Mouse (Mus musculus) adrenal gland, postnatal 14 days (tissue): ENCODE results near the gene Pafah1b3. TPM values are rescaled to one million over a fixed set of nuclear protein-coding genes. Genes with fewer than 3 reads are reported as not detected.
"Not testable (repeated sequence)": the region's sequence is repeated elsewhere in the genome, so short reads cannot be mapped to it uniquely, and the experiment has no call there.

Experiments used
- DNase-seq: peaks from one replicate; pipeline ENCODE4 v3.0.0; 2021; ENCODE audit warnings: mixed read lengths
- long read RNA-seq, 2 experiments: library from polyadenylated mRNA; stranded (forward); transcript quantifications; one replicate each; pipeline ENCODE4 v2.0.0; 2021
- total RNA-seq: library from RNA; stranded (reverse); gene quantifications from 2 replicates; pipeline ENCODE4 v1.2.3, GENCODE M21; 2021

Pafah1b3 gene
- 31.5 and 33.7 TPM in 2 replicates for total RNA-seq
- long read RNA-seq, experiment 1, transcript Pafah1b3-201 (6 exons, 901 nt), result major isoform, 14 of 27 reads
- long read RNA-seq, experiment 1, transcript Pafah1b3-204 (5 exons, 859 nt), result minor isoform, 10 of 27 reads
- long read RNA-seq, experiment 1, partial matches to known transcripts, result 0 of 27 reads
- long read RNA-seq, experiment 1, other reads (novel, unspliced or antisense), result 2 of 27 reads
- long read RNA-seq, experiment 2, transcript Pafah1b3-204 (5 exons, 859 nt), result minor isoform, 7 of 25 reads
- long read RNA-seq, experiment 2, transcript Pafah1b3-201 (6 exons, 901 nt), result major isoform, 16 of 25 reads
- long read RNA-seq, experiment 2, partial matches to known transcripts, result 1 of 25 reads
- long read RNA-seq, experiment 2, other reads (novel, unspliced or antisense), result 0 of 25 reads

GRCm38 (mm10) chr7:25297454-25298325 is at the start of gene Pafah1b3:
Gene Pafah1b3 (minus strand): TSS chr7:25297986.
- peak; percentile 86 for DNase-seq

DNA sequence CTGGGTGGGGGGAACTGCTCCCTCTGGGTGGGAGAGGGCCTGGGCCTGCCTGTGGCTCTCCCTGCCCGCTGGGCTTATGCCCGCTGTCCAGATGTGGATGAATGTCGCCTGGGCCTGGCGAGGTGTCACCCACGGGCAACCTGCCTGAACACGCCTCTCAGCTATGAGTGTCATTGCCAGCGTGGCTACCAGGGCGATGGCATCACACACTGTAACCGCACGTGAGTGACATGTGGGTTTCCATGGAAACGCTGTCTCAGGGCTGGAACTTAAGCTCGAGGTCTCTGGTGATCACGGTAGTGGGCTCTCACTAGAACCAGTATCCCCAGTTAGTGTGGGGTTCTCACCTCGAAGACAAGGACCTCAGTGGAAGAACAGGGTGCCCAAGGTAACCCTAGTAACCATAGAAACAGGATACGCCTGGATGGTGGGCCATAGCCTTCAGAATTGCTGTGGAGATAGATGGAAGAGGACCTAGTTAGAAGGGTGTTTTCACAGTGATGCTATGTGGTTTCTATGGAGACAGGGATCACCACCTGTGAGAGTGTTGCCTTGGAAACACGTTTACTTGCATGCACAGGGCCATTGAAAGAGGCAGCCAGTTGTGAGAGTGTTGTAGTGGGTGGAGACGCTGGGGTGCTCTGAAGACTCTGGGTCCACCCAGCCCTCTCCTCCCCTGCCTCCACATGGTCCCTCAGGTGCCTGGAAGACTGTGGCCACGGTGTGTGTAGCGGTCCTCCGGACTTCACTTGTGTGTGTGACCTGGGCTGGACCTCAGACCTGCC is 43.4 kb upstream of the Pafah1b3 start:
- no peak for DNase-seq

DNA sequence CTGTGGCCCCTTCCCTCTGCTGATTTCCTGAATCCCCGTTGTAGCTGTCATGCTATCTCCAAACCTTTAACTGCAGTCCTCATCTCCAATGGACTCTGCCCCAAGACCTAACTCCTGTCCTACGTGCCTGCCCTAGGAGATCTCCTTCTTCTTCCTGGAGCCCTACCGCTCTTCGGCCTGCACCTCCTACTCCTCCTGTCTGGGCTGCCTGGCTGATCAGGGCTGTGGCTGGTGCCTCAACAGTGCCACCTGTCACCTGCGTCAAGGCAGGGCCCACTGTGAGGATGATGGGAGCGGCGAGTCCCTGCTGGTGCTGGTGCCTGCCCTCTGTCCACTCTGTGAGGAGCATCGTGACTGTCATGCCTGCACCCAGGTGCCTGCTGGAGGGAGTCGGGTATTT is 41.5 kb upstream of the Pafah1b3 start:
- no peak for DNase-seq

DNA sequence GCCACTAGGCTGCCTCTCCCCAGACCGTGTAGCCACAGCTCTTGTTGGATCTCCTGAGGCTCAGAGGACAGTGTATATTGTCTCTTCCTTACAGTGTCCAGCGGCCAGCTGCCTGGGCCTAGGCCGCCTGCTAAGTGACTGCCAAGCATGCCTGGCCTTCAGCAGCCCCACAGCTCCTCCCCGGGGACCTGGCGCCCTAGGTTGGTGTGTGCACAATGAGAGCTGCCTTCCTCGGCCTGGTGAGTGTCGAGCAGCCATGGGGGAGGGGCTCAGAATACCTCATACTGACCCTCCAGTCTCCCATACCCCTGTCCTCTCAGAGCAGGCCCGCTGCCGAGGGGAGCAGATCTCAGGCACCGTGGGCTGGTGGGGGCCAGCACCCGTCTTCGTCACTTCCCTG is 36.7 kb upstream of the Pafah1b3 start:
- peak; percentile 40 for DNase-seq

- DNase-seq, result peak; percentile 89
These were observed 36.0 kb upstream of the Pafah1b3 start for GRCm38 (mm10) chr7:25333596-25334307.

DNA sequence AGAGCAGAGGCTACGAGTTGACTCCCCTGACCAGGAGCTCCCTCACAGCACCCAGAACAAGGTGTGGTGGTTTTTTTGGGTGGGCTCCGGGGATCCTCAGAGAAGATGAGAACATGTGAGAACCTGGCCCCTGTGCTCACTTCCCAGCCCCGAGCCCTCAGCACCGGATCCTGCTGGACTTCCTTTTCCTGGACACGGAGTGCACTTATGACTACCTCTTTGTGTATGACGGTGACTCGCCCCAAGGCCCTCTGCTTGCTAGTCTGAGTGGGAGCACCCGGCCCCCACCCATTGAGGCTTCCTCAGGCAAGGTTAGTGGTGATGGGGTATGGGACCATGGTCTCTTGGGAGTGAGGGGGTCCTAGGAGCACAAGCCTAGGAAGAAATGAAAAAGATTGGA is 28.4 kb upstream of the Pafah1b3 start:
- peak; percentile 34 for DNase-seq

GRCm38 (mm10) chr7:25325431-25325830 is 27.6 kb upstream of the Pafah1b3 start:
- not testable (repeated sequence) for DNase-seq

DNA sequence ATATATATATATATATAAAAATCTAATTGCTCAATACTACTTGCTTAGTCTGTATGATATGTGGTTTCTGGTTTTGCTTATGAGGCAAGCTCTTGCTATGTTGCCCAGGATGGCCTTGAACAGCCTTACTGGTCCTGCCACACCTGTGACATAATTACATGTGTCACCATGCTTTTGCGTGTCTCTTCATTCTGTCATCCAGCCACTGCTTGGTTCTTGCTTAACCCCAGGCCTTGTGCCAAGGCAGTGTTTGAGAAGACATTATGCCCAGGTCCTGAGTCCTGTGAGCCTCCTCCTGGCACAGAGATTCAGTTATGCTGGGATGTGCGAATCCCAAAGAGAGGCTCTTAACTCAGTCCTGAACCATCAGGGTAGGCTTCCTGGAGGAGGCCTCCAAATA is 25.4 kb upstream of the Pafah1b3 start:
- DNase-seq, result peak; percentile 83

GRCm38 (mm10) chr7:25322058-25322484 is 24.3 kb upstream of the Pafah1b3 start:
- DNase-seq, result peak; percentile 67

GRCm38 (mm10) chr7:25317446-25317999 is 19.7 kb upstream of the Pafah1b3 start:
- DNase-seq, result peak; percentile 65

- DNase-seq, result peak; percentile 97
These were observed 19.0 kb upstream of the Pafah1b3 start, which contains the start of gene Megf8 for GRCm38 (mm10) chr7:25316532-25317445. Gene Megf8 (plus strand): TSS chr7:25317164.

GRCm38 (mm10) chr7:25315306-25316041 is 17.7 kb upstream of the Pafah1b3 start:
- peak; percentile 80 for DNase-seq

GRCm38 (mm10) chr7:25314606-25315305 is 17.0 kb upstream of the Pafah1b3 start:
- DNase-seq, result peak; percentile 36

DNA sequence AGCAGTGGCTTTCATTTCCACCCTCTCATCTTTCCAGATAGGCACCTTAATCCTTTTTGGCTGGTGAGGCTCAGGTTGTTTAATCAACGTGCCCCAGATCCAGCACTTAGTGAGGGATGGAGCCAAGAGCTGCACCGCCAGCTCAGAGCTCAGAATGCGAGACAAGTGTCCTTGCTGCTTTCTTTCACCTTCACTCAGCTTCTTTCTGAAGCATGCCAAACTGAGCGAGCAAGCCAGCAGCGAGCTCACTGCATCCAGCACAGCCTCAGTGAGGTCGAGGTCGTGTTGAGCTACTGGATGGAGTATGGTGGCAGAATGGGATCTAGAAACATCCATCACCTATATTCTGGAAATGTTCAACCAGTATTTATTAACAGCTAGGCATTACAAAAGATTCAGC is 15.5 kb upstream of the Pafah1b3 start:
- DNase-seq, result no peak

GRCm38 (mm10) chr7:25311193-25311592 is 13.4 kb upstream of the Pafah1b3 start:
- DNase-seq, result no peak

DNA sequence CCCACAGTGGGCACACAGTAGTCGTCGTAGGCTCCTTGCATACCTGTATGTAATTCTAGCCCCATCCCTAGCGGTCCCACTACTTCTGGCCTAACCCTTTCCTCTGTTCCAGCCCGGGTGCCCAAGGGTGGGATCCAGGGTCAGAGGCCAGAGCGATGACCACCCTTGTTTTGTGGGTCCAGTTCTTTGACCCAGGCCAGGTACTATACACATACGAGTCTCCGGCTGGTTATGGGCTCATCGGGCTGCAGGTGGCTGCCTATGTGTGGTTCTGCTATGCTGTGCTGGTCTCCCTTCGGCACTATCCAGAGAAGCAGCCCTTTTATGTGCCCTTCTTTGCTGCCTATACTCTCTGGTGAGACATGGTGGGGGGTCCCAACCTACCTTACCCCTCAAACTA is 11.6 kb upstream of the Pafah1b3 start:
- DNase-seq, result no peak

DNA sequence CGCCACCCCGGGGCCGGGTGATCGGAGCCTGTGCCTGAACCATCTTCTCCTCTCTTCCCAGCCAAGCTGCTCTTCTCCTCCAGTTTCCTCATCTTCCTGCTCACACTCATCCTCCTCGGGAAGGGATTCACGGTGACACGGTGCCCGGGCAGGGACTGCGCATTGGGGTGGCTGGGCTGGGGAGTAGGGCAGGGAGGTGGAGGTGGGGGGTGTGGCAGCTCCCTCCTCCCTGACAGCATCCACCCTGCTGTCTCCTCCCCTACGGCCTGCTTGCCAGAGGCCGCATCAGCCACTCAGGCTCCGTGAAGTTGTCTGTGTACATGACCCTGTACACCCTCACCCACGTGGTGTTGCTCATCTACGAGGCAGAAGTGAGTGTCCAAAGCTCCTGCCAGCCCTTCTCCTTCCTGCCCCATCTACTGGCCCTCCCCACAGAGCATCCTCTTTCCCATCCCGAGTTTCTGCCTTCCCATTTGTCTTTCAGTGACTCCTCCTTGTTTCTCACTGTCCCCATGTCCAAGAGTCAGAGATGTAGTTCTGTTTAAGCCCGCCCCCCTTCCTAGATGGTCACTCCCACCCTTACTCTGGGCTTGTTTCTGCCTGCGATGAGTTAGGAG is 11.0 kb upstream of the Pafah1b3 start:
- peak; percentile 56 for DNase-seq

- DNase-seq, result no peak
These were observed 8.8 kb upstream of the Pafah1b3 start for GRCm38 (mm10) chr7:25306614-25306996.
